Mouse (Mus musculus): Measurements from ENCODE around the gene Prc1. TPM values are rescaled to one million over a fixed set of nuclear protein-coding genes. Genes with fewer than 3 reads are reported as not detected.

Gene Prc1
- total RNA-seq, 2 experiments from 2014 or later: 0.77 to 0.97 TPM

DNA sequence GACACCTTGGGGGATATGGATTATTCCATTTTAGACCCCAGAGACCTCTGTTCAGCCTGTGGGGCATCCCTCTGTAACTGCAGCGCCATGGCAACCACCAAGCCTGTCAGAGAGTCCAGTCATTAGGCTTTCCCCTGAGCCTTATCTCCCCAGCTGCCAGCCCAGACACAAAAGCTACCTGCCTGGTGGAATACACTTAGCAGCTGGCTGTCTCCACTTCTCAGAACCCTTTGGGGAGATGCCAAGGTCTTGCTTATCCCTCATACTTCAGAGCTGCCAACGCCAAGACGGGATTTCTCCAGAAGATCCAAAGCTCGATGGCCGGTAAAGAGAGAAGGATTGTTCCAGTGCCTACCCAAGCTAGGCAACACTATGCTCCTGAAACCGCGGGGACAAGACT is 47.5 kb downstream of the Prc1 start:
- no peak for TF ChIP-seq CTCF (IDR thresholded peaks at IDR 0.05)
- Histone ChIP-seq H3K27ac (no peak overlapping the region), H3K4me3 (no peak overlapping the region)
- intact Hi-C loops (cut with DNase I): loop anchor here (2.0 kb wide), 1 partner anchor 29 kb away; the partner anchor contains the start of gene Man2a2
- no peak for DNase-seq (ENCODE audit: extremely low spot score in 1 of 2, low spot score in 2 of 2)

DNA sequence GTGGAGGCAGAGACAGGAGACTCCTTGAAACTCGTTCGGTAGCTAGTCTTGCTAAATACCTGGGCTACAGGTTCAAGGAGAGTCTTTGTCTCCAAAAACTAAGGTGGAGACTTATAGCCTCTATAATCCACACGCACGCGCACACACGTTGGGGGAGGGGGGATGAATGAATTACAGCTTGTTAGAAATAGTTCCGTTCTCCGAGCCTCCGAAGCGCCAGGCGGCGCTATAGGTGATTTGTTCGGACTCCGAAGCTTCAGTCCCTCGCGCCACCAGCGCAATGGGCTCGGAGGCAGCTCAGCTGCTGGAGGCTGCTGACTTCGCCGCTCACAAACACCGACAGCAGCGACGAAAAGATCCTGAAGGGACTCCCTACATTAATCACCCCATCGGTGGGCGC is 48.6 kb downstream of the Prc1 start, which contains the start of gene Hddc3:
Gene Hddc3, plus strand, starts transcription at position 247 of the 400 bp plus-strand sequence.
- H3K4me3 ChIP-seq: peak within 1 kb of the TSS; percentile 70
- peak within 1 kb of the TSS; percentile 97 for H3K27ac ChIP-seq
- peak; percentile 95 for TF ChIP-seq CTCF (IDR thresholded peaks at IDR 0.05)
- DNase-seq (ENCODE audit: extremely low spot score in 1 of 2, low spot score in 2 of 2): peak; percentile 94 to 96
- intact Hi-C loops (cut with DNase I): no loop called here

GRCm38 (mm10) chr7:80343270-80344018 is 49.2 kb downstream of the Prc1 start:
- DNase-seq (ENCODE audit: extremely low spot score in 1 of 2, low spot score in 2 of 2): no peak
- intact Hi-C loops (cut with DNase I): no loop called here
- Histone ChIP-seq H3K27ac (peak overlapping the region; percentile 97), H3K4me3 (peak overlapping the region; percentile 70)
- TF ChIP-seq CTCF (IDR thresholded peaks at IDR 0.05): no peak; the same call in 1 of the 2 replicates

GRCm38 (mm10) chr7:80346173-80346572 is 51.9 kb downstream of the Prc1 start:
- DNase-seq (ENCODE audit: extremely low spot score in 1 of 2, low spot score in 2 of 2): no peak
- TF ChIP-seq CTCF (IDR thresholded peaks at IDR 0.05): no peak

DNA sequence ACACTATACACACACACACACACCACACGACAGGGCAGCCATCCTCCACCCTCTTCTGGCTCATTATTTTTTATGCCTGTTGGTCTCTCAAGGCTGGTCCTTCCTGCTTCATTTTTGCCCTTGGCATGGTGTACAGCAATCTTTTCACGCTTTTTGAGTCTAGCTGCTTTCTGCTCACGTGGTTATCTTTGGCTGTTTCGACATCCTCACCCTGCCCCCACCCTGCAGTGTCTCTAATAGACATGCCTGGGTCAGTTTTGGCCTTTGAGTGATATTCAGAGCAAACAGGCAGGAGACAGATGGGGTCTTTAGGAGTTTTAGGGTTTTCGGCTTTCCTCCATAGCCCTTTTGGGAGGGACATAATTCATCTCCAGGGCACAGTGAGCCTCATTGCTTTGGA is 52.6 kb downstream of the Prc1 start:
- no peak for DNase-seq (ENCODE audit: extremely low spot score in 1 of 2, low spot score in 2 of 2)
- no peak for TF ChIP-seq CTCF (IDR thresholded peaks at IDR 0.05)
- H3K27ac ChIP-seq: no peak overlapping the region
- no peak overlapping the region for H3K4me3 ChIP-seq
- intact Hi-C loops (cut with DNase I): no loop called here

More at GRCm38 (mm10) chr7:80346173-80346572, 51.9 kb downstream of the Prc1 start:
- Histone ChIP-seq H3K4me3 (no peak overlapping the region), H3K27ac (no peak overlapping the region)
- intact Hi-C loops (cut with DNase I): no loop called here

GRCm38 (mm10) chr7:80347670-80348586 is 53.7 kb downstream of the Prc1 start:
- DNase-seq (ENCODE audit: extremely low spot score in 1 of 2, low spot score in 2 of 2): no peak
- H3K4me3 ChIP-seq: no peak overlapping the region
- TF ChIP-seq CTCF (IDR thresholded peaks at IDR 0.05): no peak
- intact Hi-C loops (cut with DNase I): no loop called here
- no peak overlapping the region for H3K27ac ChIP-seq

- H3K27ac ChIP-seq: no peak overlapping the region
- DNase-seq (ENCODE audit: extremely low spot score in 1 of 2, low spot score in 2 of 2): no peak
- intact Hi-C loops (cut with DNase I): no loop called here
- no peak for TF ChIP-seq CTCF (IDR thresholded peaks at IDR 0.05)
- no peak overlapping the region for H3K4me3 ChIP-seq
Measured at GRCm38 (mm10) chr7:80350808-80351207, 56.6 kb downstream of the Prc1 start.

DNA sequence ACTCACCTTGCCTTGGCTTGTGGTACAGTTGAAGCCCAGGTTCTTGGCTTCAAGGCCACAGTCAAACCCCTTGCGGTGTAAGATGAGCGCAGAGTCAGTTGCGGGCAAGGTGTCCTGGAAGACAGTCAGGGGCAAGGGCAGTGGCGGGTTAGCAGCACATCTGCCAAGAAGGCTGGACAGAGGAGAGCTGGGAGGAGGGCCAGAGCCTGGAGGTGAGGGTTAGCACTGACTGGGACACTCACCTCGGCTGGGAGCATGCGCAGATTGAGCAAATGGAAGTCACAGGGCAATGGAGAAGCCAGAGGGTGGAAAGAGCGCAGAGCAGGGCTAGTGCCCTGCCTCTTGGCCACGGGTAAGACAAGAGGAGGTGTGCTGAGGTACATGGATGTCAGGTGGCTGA is 58.7 kb downstream of the Prc1 start:
- TF ChIP-seq CTCF (IDR thresholded peaks at IDR 0.05): no peak
- H3K27ac ChIP-seq: no peak overlapping the region
- intact Hi-C loops (cut with DNase I): no loop called here
- no peak overlapping the region for H3K4me3 ChIP-seq
- DNase-seq (ENCODE audit: extremely low spot score in 1 of 2, low spot score in 2 of 2): no peak

GRCm38 (mm10) chr7:80356351-80356750 is 62.1 kb downstream of the Prc1 start:
- Histone ChIP-seq H3K4me3 (no peak overlapping the region), H3K27ac (peak overlapping the region; percentile 57)
- DNase-seq (ENCODE audit: extremely low spot score in 1 of 2, low spot score in 2 of 2): no peak
- TF ChIP-seq CTCF (IDR thresholded peaks at IDR 0.05): no peak
- intact Hi-C loops (cut with DNase I): no loop called here

- DNase-seq (ENCODE audit: extremely low spot score in 1 of 2, low spot score in 2 of 2): no peak
- Histone ChIP-seq H3K27ac (peak overlapping the region; percentile 57), H3K4me3 (no peak overlapping the region)
- TF ChIP-seq CTCF (IDR thresholded peaks at IDR 0.05): no peak; the same call in 1 of the 2 replicates
- intact Hi-C loops (cut with DNase I): no loop called here
Measured at GRCm38 (mm10) chr7:80357156-80357555, 62.9 kb downstream of the Prc1 start.

DNA sequence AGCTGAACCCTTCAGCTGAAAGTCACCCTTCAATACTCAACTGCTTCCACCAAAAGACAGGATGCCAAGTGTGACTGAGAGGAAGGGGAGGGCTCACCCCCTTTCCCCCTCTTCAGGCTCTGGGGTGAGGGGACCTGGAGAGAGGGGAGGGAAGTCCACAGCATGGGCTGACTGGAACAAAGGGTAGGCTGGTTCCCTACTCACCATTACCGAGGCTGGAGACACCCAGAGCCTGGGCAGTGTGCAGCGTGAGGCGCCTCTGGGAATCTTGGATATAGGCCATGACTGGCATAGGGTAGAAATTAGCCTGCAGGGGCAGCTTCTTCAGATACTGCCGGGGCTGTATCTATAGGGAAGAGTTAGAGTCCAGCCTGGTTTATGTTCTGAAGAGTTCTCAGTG is 63.8 kb downstream of the Prc1 start:
- peak overlapping the region; percentile 57; the same call in 1 of the 2 replicates for H3K27ac ChIP-seq
- no peak for TF ChIP-seq CTCF (IDR thresholded peaks at IDR 0.05)
- DNase-seq (ENCODE audit: extremely low spot score in 1 of 2, low spot score in 2 of 2): no peak
- intact Hi-C loops (cut with DNase I): no loop called here
- no peak overlapping the region for H3K4me3 ChIP-seq

DNA sequence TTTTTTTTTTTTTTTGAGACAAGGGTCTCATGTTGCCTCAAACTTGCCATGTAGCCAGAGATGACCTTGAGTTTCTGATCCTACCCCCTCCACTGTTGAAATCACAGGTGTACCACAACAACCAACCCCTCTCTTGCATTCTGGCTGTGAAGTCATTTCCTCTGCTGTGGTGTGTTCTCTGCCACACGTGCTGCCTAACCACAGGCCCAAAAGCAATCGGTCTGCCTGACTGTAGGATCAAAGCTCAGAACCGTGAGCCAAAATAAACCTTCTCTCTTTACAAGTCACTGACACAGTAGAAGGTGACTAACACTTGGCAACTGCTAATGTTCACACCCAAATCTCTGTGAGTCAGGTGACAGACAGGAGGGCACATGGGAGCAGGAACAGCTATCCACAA is 66.2 kb downstream of the Prc1 start:
- DNase-seq (ENCODE audit: extremely low spot score in 1 of 2, low spot score in 2 of 2): no peak
- no peak overlapping the region for H3K4me3 ChIP-seq
- intact Hi-C loops (cut with DNase I): no loop called here
- TF ChIP-seq CTCF (IDR thresholded peaks at IDR 0.05): no peak
- H3K27ac ChIP-seq: no peak overlapping the region
